Mouse (Mus musculus): ENCODE measurements around the gene Chrna9. TPM values are rescaled to one million over a fixed set of nuclear protein-coding genes. Genes with fewer than 3 reads are reported as not detected.

Chrna9 gene
- total and polyA plus RNA-seq, 3 experiments = 0.57 TPM; not detected in 2

DNA sequence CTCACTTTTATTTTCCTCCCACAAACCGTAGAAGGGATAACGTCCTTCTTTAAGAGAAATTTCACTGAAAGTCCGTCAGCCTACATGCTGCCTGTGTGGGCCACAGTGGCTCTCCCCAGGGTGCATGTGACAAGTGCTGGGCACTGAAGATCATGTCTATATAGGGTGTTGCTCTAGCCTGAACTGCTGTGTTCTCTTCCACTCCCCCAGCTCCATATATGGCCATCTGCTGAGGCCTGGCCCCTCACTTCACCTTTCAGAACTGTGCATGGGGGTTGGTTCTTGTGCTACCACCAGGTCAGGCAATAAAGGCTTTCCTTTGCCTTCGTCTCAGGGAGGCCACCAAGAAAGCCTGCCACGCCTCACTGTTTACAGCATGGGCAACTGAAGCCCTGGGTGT, 45.7 kb upstream of the Chrna9 start:
- H3K4me1 ChIP-seq (ENCODE audit: control insufficient read depth in 1 of 2, insufficient read depth in 2 of 2) = peaks cover 5 to 46% of the 10 kb centered on the region in 2 experiments
- no peak overlapping the region for H3K4me3 ChIP-seq (replicated peaks in 1 of 3; ENCODE audit: low read depth in 2 of 3, low read length in 2 of 3, poor library complexity in 1 of 3)
- H3K9ac ChIP-seq (ENCODE audit: insufficient read depth, low read depth) = no peak overlapping the region
- H3K27ac ChIP-seq (ENCODE audit: insufficient read depth, low read depth) = no peak overlapping the region
- dilution Hi-C loops (cut with MboI; ENCODE audit: extremely low pct_ligation_motif_present, extremely low pct_unique_long_range_greater_than_20kb, low sequenced_read_pairs) = no loop called here
- no peak overlapping the region for H3K4me2 ChIP-seq (ENCODE audit: insufficient read depth, low read depth, poor library complexity, severe bottlenecking)
- TF ChIP-seq ZKSCAN1 (IDR thresholded peaks at IDR 0.05; ENCODE audit: borderline replicate concordance, low read depth, low read length) (no peak), MAZ (IDR thresholded peaks at IDR 0.05; ENCODE audit: low read depth, low read length) (no peak), MYC (IDR thresholded peaks at IDR 0.05; ENCODE audit: low read depth, low read length) (no peak), ELF1 (IDR thresholded peaks at IDR 0.05; ENCODE audit: low read depth, low read length) (no peak), SIN3A (IDR thresholded peaks at IDR 0.05; ENCODE audit: low read length) (no peak), ETS1 (conservative IDR thresholded peaks at IDR 0.05; ENCODE audit: low read depth, low read length) (no peak), MEF2A (IDR thresholded peaks at IDR 0.05; ENCODE audit: borderline replicate concordance, low read depth, low read length) (no peak), POLR2A (IDR thresholded peaks at IDR 0.05; ENCODE audit: low read depth, low read length) (no peak), RCOR1 (conservative IDR thresholded peaks at IDR 0.05; ENCODE audit: low read depth, low read length) (no peak), USF1 (IDR thresholded peaks at IDR 0.05; ENCODE audit: low read depth, low read length) (no peak)
- H3K27me3 ChIP-seq (replicated peaks) = no peaks in the 10 kb centered on the region
- H3K79me2 ChIP-seq (replicated peaks; ENCODE audit: control insufficient read depth, extremely low read depth, insufficient read depth, poor library complexity, severe bottlenecking) = peaks cover 37% of the 10 kb centered on the region
- in situ Hi-C loops (cut with MboI; ENCODE audit: low pct_ligation_motif_present, low pct_unique_long_range_greater_than_20kb, low sequenced_read_pairs) = no loop called here
- no peaks in the 10 kb centered on the region for H3K9me3 ChIP-seq (replicated peaks; ENCODE audit: low read length)
- H3K36me3 ChIP-seq (replicated peaks in 1 of 2; ENCODE audit: control insufficient read depth in 1 of 2, insufficient read depth in 1 of 2, low read length in 1 of 2) = peaks cover 17 to 74% of the 10 kb centered on the region in 2 experiments
- peak; percentile 55 for DNase-seq (ENCODE audit: extremely low read depth)

DNA sequence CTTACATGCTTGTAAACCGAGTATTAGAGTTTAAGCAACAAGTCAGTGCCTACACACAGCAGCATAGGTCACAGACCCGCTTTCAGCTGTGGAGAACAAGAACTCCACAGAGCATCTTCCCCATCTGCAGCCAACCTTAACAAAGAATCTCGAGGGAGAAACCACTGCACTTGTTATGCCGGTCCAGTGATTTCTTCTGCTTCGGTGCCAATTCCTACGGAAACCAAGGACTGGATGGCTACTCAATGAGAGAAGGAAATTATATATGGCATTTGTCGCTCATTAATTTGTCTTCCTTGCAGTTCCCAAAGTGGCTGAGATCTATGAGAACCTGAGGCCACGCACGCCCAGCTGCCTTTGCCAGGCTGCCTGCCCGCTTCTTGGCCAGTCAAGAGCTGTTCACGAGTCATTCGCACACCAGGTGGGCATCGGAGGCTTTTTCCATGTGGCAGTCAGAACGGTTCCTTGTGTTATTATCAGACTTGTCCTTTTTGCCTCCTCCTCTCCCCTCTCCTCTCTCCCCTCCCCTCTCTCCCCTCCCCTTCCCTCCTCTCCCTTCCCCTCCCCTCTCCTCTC, 43.4 kb upstream of the Chrna9 start:
- no peak overlapping the region for H3K9ac ChIP-seq (ENCODE audit: insufficient read depth, low read depth)
- peaks cover 24% of the 10 kb centered on the region for H3K79me2 ChIP-seq (replicated peaks; ENCODE audit: control insufficient read depth, extremely low read depth, insufficient read depth, poor library complexity, severe bottlenecking)
- no peak overlapping the region for H3K4me2 ChIP-seq (ENCODE audit: insufficient read depth, low read depth, poor library complexity, severe bottlenecking)
- H3K36me3 ChIP-seq (replicated peaks in 1 of 2; ENCODE audit: control insufficient read depth in 1 of 2, insufficient read depth in 1 of 2, low read length in 1 of 2) = peaks cover 29 to 80% of the 10 kb centered on the region in 2 experiments
- H3K4me1 ChIP-seq (ENCODE audit: control insufficient read depth in 1 of 2, insufficient read depth in 2 of 2) = peaks cover 7 to 64% of the 10 kb centered on the region in 2 experiments
- no peak for DNase-seq (ENCODE audit: extremely low read depth)
- no peaks in the 10 kb centered on the region for H3K27me3 ChIP-seq (replicated peaks)
- no peak overlapping the region for H3K27ac ChIP-seq (ENCODE audit: insufficient read depth, low read depth)
- TF ChIP-seq CHD2 (IDR thresholded peaks at IDR 0.05; ENCODE audit: low read length) (no peak), TBP (conservative IDR thresholded peaks at IDR 0.05; ENCODE audit: low read depth, low read length) (no peak), JUN (IDR thresholded peaks at IDR 0.05; ENCODE audit: insufficient read depth, low read depth, low read length) (no peak), MYC (IDR thresholded peaks at IDR 0.05; ENCODE audit: low read depth, low read length) (no peak), EP300 (IDR thresholded peaks at IDR 0.05; ENCODE audit: low read length) (no peak), MEF2A (IDR thresholded peaks at IDR 0.05; ENCODE audit: borderline replicate concordance, low read depth, low read length) (no peak), POLR2AphosphoS2 (IDR thresholded peaks at IDR 0.05; ENCODE audit: low read depth, low read length) (no peak), MAZ (IDR thresholded peaks at IDR 0.05; ENCODE audit: low read depth, low read length) (no peak), RAD21 (IDR thresholded peaks at IDR 0.05; ENCODE audit: low read depth, low read length) (no peak), MXI1 (IDR thresholded peaks at IDR 0.05; ENCODE audit: low read depth, low read length) (no peak), RCOR1 (conservative IDR thresholded peaks at IDR 0.05; ENCODE audit: low read depth, low read length) (no peak), USF1 (IDR thresholded peaks at IDR 0.05; ENCODE audit: low read depth, low read length) (no peak), KAT2A (IDR thresholded peaks at IDR 0.05; ENCODE audit: insufficient replicate concordance, low read length) (no peak), IRF4 (IDR thresholded peaks at IDR 0.05; ENCODE audit: low read depth, low read length) (no peak), TCF12 (IDR thresholded peaks at IDR 0.05; ENCODE audit: low read depth, low read length) (no peak), UBTF (IDR thresholded peaks at IDR 0.05; ENCODE audit: low read depth, low read length) (no peak)
- H3K4me3 ChIP-seq (replicated peaks in 1 of 3; ENCODE audit: low read depth in 2 of 3, low read length in 2 of 3, poor library complexity in 1 of 3) = no peak overlapping the region
- in situ Hi-C loops (cut with MboI; ENCODE audit: low pct_ligation_motif_present, low pct_unique_long_range_greater_than_20kb, low sequenced_read_pairs) = no loop called here
- dilution Hi-C loops (cut with MboI; ENCODE audit: extremely low pct_ligation_motif_present, extremely low pct_unique_long_range_greater_than_20kb, low sequenced_read_pairs) = no loop called here
- H3K9me3 ChIP-seq (replicated peaks; ENCODE audit: low read length) = no peaks in the 10 kb centered on the region
